Mouse (Mus musculus): Measurements from ENCODE around the gene Cdk6. TPM values are rescaled to one million over a fixed set of nuclear protein-coding genes. Genes with fewer than 3 reads are reported as not detected.

Gene Cdk6
- polyA plus RNA-seq, 1 experiment: 113 TPM

DNA sequence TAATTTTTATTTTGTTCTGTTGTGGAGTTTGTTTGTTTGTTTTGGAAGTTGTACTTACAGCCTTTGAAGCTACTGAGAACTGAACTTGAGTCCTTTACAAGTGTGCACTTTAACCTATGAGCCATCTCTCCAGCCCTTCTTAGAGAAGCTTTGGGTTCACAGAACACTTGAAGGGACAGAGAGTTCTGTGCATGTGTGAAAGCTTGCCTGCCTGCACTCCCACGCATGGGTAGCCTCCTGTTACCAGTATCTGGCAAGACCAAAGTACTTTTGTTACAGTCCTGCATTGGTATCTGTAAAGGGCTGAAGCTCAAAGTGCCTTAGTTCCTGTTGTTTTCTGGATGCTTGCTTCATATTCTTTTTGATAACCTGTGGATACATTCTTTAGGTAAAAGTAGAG lies 204.9 kb downstream of the Cdk6 start:
- TF ChIP-seq GATA1 (IDR thresholded peaks at IDR 0.05; ENCODE audit: low read length): no peak

DNA sequence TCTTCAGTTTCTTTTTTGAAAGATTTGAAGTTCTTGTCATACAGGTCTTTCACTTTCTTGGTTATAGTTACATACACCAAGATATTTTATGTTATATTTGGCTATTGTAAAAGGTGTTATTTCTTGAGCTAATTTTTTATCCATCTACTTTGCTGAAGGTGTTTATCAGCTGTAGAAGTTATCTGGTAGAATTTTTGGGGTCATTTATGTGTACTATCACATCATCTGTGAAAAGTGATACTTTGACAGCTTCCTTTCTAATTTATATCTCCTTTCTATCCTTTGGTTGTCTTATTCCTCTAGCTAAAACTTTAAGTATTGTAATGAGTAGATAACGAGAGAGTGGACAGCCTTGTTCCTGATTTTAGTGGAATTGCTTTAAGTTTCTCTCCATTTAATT lies 210.2 kb downstream of the Cdk6 start:
- TF ChIP-seq GATA1 (IDR thresholded peaks at IDR 0.05; ENCODE audit: low read length): no peak

DNA sequence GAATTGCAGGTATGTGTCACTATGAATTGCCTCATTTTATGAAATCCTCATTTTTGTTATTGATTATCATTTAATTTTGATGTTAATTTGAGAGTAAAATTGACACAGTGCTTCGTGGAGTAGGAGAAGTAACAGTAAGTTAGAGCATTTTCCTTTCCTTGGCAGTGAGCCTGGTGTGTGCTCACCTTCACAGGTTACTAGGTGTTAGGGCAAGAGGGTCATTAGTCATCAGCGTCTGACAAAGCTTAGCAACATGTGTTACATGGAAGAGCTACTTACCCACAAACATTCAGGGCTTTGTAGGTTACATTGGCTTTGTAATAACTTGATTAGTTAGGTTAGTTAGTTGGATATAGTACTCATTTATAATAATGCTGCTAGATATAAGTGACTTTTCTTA lies 212.9 kb downstream of the Cdk6 start:
- TF ChIP-seq GATA1 (IDR thresholded peaks at IDR 0.05; ENCODE audit: low read length): no peak

DNA sequence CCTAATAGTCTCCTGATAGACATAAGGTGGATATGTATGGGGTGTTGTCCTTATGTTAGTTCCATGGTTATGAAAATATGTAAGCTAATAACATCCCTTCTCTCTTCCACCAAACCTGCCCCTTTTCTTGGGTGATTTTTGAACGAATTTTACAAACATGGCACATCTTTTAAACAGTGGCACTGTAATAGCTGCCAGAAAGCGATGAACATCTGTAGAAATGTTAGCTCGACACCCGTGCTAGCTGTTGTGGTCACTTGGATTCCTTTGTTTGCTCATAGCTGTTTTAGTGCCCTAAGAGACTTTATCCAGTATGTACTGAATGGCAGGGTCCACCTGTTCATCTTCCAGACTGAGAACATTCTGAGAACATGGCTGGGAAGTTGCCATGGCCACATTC lies 230.0 kb downstream of the Cdk6 start, which contains the start of gene 1700109H08Rik:
TSS of gene 1700109H08Rik (plus strand) at position 301 of the 400 bp plus-strand sequence.
- no peak for TF ChIP-seq GATA1 (IDR thresholded peaks at IDR 0.05; ENCODE audit: low read length)

DNA sequence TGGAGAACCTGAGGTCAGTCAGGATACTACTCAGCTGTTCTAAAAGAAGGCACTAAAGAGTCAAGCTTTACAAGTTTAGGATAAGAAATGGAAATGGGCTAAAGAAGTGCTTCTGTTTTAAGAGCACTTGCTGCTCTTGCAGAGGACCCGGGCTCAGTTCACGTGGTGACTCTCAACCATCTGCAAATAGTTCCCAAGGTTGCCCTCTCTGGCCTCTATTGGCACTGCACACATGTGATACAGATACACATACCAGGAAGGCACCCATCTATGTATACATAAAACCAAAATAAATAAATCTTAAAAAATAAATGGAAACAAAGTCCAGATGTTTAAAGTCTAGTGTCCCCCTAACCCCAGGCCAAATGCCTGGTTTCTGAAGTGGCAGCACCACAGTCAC lies 233.5 kb downstream of the Cdk6 start:
- no peak for TF ChIP-seq GATA1 (IDR thresholded peaks at IDR 0.05; ENCODE audit: low read length)

DNA sequence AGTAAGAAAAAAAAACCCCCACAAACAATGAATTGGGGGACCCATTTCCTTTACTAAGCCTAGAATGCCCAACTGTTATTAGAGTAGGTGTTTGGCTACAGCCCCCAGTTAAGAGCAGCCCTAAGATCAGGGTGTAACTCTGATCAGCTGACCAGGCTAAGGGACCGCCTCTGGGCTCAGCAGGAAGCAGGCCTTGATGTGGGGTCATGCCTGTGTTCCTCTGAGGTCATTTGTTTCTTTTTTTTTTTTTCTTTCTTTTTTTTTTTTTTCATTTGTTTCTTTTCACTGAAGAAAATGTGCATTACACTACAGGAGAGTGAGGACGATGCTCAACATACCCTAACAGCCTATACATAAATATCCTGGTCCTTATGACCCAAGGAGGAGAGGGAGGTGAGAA lies 236.7 kb downstream of the Cdk6 start:
- no peak for TF ChIP-seq GATA1 (IDR thresholded peaks at IDR 0.05; ENCODE audit: low read length)

DNA sequence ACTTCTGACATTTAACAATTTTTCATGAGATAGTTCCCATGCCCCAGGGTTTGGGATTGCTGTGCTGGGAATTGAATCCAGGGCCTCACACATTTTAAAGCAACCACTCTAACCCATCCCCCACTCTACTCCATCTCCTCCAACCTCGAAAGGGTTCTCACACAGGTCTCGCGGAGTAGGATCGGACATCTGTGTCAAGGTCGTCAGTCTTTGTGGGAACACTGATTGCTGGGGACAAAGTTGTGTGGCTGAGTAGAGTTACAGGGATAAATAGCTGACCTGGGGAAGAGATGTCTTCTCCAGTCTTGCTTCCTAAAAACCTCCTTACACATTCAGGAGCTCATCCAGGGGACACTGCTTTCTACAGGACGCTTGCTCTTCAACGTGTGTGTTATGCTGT lies 237.8 kb downstream of the Cdk6 start:
- no peak for TF ChIP-seq GATA1 (IDR thresholded peaks at IDR 0.05; ENCODE audit: low read length)

Other genes starting within 250 kb of the Cdk6 start
- gene Fam133b, start 202.3 kb downstream of the Cdk6 start, polyA plus RNA-seq (2012): 14.6 and 17.4 TPM in 2 replicates
- 0.26 and 0.38 TPM in 2 replicates for gene 1700109H08Rik, start 230.1 kb downstream of the Cdk6 start, polyA plus RNA-seq (2012)